Mouse (Mus musculus): ENCODE results near the gene Rpl31. TPM values are rescaled to one million over a fixed set of nuclear protein-coding genes. Genes with fewer than 3 reads are reported as not detected.

The Rpl31 gene
- polyA plus RNA-seq (2017; shearing (Covaris generic)) = 490 TPM

GRCm38 (mm10) chr1:39367601-39368266 lies at the start of gene Rpl31:
Gene Rpl31 (plus strand): TSS chr1:39367842.

Other genes starting within 250 kb of the Rpl31 start
- 0.09 TPM for gene Npas2, start 174.1 kb upstream of the Rpl31 start, polyA plus RNA-seq (2017; shearing (Covaris generic))
- gene Tbc1d8, start 110.9 kb downstream of the Rpl31 start, polyA plus RNA-seq (2017; shearing (Covaris generic)) = 1.2 TPM
- 3.9 TPM for gene Cnot11, start 167.2 kb downstream of the Rpl31 start, polyA plus RNA-seq (2017; shearing (Covaris generic))
- 7.2 TPM for gene Rnf149, start 209.6 kb downstream of the Rpl31 start, polyA plus RNA-seq (2017; shearing (Covaris generic))

Measured in CD4-positive, CD25-positive, alpha-beta regulatory T cell, adult 9 weeks (primary cell).